8 mouse cellular contexts compared by ENCODE assay signal in the genomic region with DNA sequence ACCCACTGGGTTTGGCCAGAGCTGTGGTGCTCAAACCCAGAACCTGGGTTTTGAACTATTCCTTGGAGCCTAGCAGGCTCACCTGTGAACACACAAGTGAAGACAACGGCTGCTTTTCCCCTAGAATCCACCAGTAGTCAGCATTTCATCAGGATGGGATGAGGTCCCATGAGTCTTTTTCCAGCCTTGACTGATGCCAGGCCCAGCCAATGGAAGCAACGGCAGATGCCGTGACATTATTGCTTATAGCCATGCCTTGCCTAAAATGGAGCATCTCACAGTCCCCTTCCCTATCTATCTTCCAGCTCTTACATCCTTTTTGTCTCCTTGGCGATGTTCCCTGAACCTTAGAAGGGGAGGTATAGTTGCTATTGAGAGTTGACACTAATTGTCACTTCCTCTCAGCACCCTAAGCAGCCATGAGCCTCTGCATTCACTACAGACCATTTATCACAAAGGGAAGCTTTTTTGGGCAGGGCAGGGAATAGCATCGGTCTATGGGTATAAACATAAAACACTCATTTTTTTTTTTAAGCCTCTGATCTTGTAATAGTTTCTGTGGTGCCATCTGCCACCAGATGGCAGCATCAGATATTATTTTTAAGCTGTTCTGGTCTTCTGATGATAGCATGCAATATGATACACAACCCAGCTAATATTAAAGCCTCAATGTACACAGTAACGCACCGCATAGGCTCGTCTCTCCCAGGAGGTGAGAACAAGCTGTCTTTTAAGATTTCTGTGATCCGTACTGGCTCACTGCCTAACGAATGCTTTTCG. TPM values are rescaled to one million over a fixed set of nuclear protein-coding genes. Genes with fewer than 3 reads are reported as not detected.
DNase-seq lines count a peak whose midpoint lies in the region; ATAC-seq and TF ChIP-seq lines count a peak whose summit lies in the region.

No protein-coding gene starts in this region.

- no peak overlapping the region for H3K4me2 ChIP-seq in intestine, embryonic 14.5 days (ENCODE audit: low read length)
- no peak overlapping the region for H3K4me2 ChIP-seq in lung, embryonic 14.5 days

- DNase-seq in left cerebral cortex, adult 18-20 months (ENCODE audit: low spot score in 2 of 2), result peak; percentile 46
- no peak for DNase-seq in left cerebral cortex, adult 11 months (ENCODE audit: low spot score)
- DNase-seq in adrenal gland, postnatal 10 days, result peak; percentile 52
- DNase-seq in embryonic facial prominence, embryonic 10.5 days (ENCODE audit: low spot score), result peak; percentile 21
- DNase-seq in intestine, embryonic 14.5 days (ENCODE audit: low spot score), result peak; percentile 56
- DNase-seq in lung, embryonic 14.5 days, result peak; percentile 85
- DNase-seq in right cerebral cortex, adult 18-20 months, result peak; percentile 59
- no peak for DNase-seq in ovary, adult 18-20 months (ENCODE audit: low spot score)

- WGBS in embryonic facial prominence, embryonic 10.5 days, result 72% methylated on average over 11 of the region's 11 CpGs
- 55% methylated on average over 11 of the region's 11 CpGs for WGBS in intestine, embryonic 14.5 days
- 42% methylated on average over 11 of the region's 11 CpGs for WGBS in lung, embryonic 14.5 days

- H3K9me3 ChIP-seq in embryonic facial prominence, embryonic 10.5 days, result no peaks in the 10 kb centered on the region
- no peaks in the 10 kb centered on the region for H3K9me3 ChIP-seq in intestine, embryonic 14.5 days (ENCODE audit: control insufficient read depth, low read length)
- H3K9me3 ChIP-seq in lung, embryonic 14.5 days (ENCODE audit: low read depth, low read length), result no peaks in the 10 kb centered on the region

- no peaks in the 10 kb centered on the region for H3K4me1 ChIP-seq in embryonic facial prominence, embryonic 10.5 days
- H3K4me1 ChIP-seq in intestine, embryonic 14.5 days (replicated peaks; ENCODE audit: control insufficient read depth, insufficient read depth, low read length), result no peaks in the 10 kb centered on the region
- no peaks in the 10 kb centered on the region for H3K4me1 ChIP-seq in lung, embryonic 14.5 days (ENCODE audit: insufficient read depth)

- no peak overlapping the region for H3K27ac ChIP-seq in embryonic facial prominence, embryonic 10.5 days (replicated peaks)
- H3K27ac ChIP-seq in intestine, embryonic 14.5 days (ENCODE audit: low read depth), result no peak overlapping the region
- no peak overlapping the region for H3K27ac ChIP-seq in lung, embryonic 14.5 days (ENCODE audit: low read depth)

- peak; percentile 61 for TF ChIP-seq CTCF in lung, embryonic 14.5 days (IDR thresholded peaks at IDR 0.05; ENCODE audit: low read depth)

- H3K27me3 ChIP-seq in embryonic facial prominence, embryonic 10.5 days (replicated peaks; ENCODE audit: low read depth, poor library complexity, severe bottlenecking), result no peaks in the 10 kb centered on the region
- H3K27me3 ChIP-seq in intestine, embryonic 14.5 days (replicated peaks; ENCODE audit: control insufficient read depth, insufficient read depth, low read length), result no peaks in the 10 kb centered on the region
- H3K27me3 ChIP-seq in lung, embryonic 14.5 days (ENCODE audit: insufficient read depth, low read length), result no peaks in the 10 kb centered on the region

- no peak overlapping the region for H3K9ac ChIP-seq in intestine, embryonic 14.5 days (ENCODE audit: low read length)
- H3K9ac ChIP-seq in lung, embryonic 14.5 days, result no peak overlapping the region

- no peak overlapping the region for H3K4me3 ChIP-seq in embryonic facial prominence, embryonic 10.5 days
- H3K4me3 ChIP-seq in intestine, embryonic 14.5 days (ENCODE audit: low read depth, low read length), result no peak overlapping the region
- H3K4me3 ChIP-seq in lung, embryonic 14.5 days (ENCODE audit: low read depth, low read length), result no peak overlapping the region

- no peak for ATAC-seq in intestine, embryonic 14.5 days (replicated peaks; ENCODE audit: low FRiP score, low TSS enrichment, low read depth)
- ATAC-seq in lung, embryonic 14.5 days (ENCODE audit: insufficient read depth), result peak; percentile 88

- H3K36me3 ChIP-seq in embryonic facial prominence, embryonic 10.5 days (replicated peaks), result no peaks in the 10 kb centered on the region
- no peaks in the 10 kb centered on the region for H3K36me3 ChIP-seq in intestine, embryonic 14.5 days (ENCODE audit: control insufficient read depth, insufficient read depth, low read length)
- no peaks in the 10 kb centered on the region for H3K36me3 ChIP-seq in lung, embryonic 14.5 days (ENCODE audit: insufficient read depth)

RNA-seq across cellular contexts. Expression of a gene that starts 12.1 kb away (rescaled TPM):
- 1 to 10 TPM; 4.7 to 5.5 TPM for total RNA-seq in left cerebral cortex, adult 18-20 months (2021)
- not detected for total RNA-seq in adrenal gland, postnatal 10 days (2021)
- polyA plus RNA-seq in embryonic facial prominence, embryonic 10.5 days (2016; fragmentation: Nextera tagmentation; extraction: Ambion mirVana), result 0.23 TPM in 1 of 2 replicates, not detected in the other
- 0.35 TPM in 1 of 2 replicates, not detected in the other for polyA plus RNA-seq in intestine, embryonic 14.5 days (2014; fragmentation: Nextera tagmentation; extraction: Ambion mirVana)
- 0.13 TPM in 1 of 2 replicates, not detected in the other for polyA plus RNA-seq in lung, embryonic 14.5 days (2014; fragmentation: Nextera tagmentation; extraction: Ambion mirVana)

RNA-seq across cellular contexts. Expression of a gene that starts 59.1 kb away (rescaled TPM):
- total RNA-seq in left cerebral cortex, adult 18-20 months (2021), result 10 to 100 TPM; 19.5 to 20.7 TPM
- 1 to 10 TPM; 5.1 to 9.1 TPM for total RNA-seq in adrenal gland, postnatal 10 days (2021)
- polyA plus RNA-seq in embryonic facial prominence, embryonic 10.5 days (2016; fragmentation: Nextera tagmentation; extraction: Ambion mirVana), result 8.2 and 9.7 TPM in 2 replicates
- 7.8 and 8.4 TPM in 2 replicates for polyA plus RNA-seq in intestine, embryonic 14.5 days (2014; fragmentation: Nextera tagmentation; extraction: Ambion mirVana)
- polyA plus RNA-seq in lung, embryonic 14.5 days (2014; fragmentation: Nextera tagmentation; extraction: Ambion mirVana), result 9.7 and 10.4 TPM in 2 replicates

Comparison
In these comparisons a context has a peak if more than half of its experiments do, and no peak if none do; other contexts are left out.
1. DNase-seq: peak in left cerebral cortex, adult 18-20 months (2 of 2), adrenal gland, postnatal 10 days (single experiment), embryonic facial prominence, embryonic 10.5 days (single experiment), intestine, embryonic 14.5 days (single experiment), lung, embryonic 14.5 days (single experiment) and right cerebral cortex, adult 18-20 months (single experiment); none in left cerebral cortex, adult 11 months (single experiment) and ovary, adult 18-20 months (single experiment).